Mouse (Mus musculus) forebrain, postnatal 0 days (tissue): ENCODE results near the gene Selenok. TPM values are rescaled to one million over a fixed set of nuclear protein-coding genes. Genes with fewer than 3 reads are reported as not detected.

ENCODE experiments used
- ATAC-seq: fragments of 200-750 bp; cut with Nextera tagmentation; 2 replicates; pipeline ENCODE4 v1.8.0; 2017; ENCODE audit warnings: mild to moderate bottlenecking, moderate library complexity
- DNase-seq: peaks from one replicate; pipeline ENCODE4 v3.0.0-alpha.2; 2015
- H3K27ac ChIP-seq: fragments of 300-500 bp; sonication (generic); 2 replicates; pipeline ENCODE4 v1.5.1; 2014; ENCODE audit warnings: low read depth, mild to moderate bottlenecking, antibody characterized with exemption, low read length, moderate library complexity, mixed read lengths
- H3K27me3 ChIP-seq: fragments of 300-500 bp; sonication (generic); 2 replicates; pipeline ENCODE4 v1.6.1; 2014; ENCODE audit warnings: mild to moderate bottlenecking, low read length, mixed read lengths; ENCODE audit not compliant: insufficient read depth
- H3K36me3 ChIP-seq: fragments of 300-500 bp; sonication (generic); 2 replicates; pipeline ENCODE4 v1.6.1; 2014; ENCODE audit warnings: mild to moderate bottlenecking, moderate library complexity; ENCODE audit not compliant: insufficient read depth
- H3K4me1 ChIP-seq: fragments of 300-500 bp; sonication (generic); 2 replicates; pipeline ENCODE4 v1.6.1; 2014; ENCODE audit warnings: antibody characterized with exemption; ENCODE audit not compliant: insufficient read depth
- H3K4me2 ChIP-seq: fragments of 300-500 bp; sonication (generic); 2 replicates; pipeline ENCODE4 v1.6.1; 2014; ENCODE audit warnings: low read depth, mild to moderate bottlenecking, moderate library complexity
- H3K4me3 ChIP-seq: fragments of 300-500 bp; sonication (generic); 2 replicates; pipeline ENCODE4 v1.5.1; 2014; ENCODE audit warnings: low read depth, low read length, mixed read lengths
- H3K9ac ChIP-seq: fragments of 300-500 bp; sonication (generic); 2 replicates; pipeline ENCODE4 v1.6.1; 2014; ENCODE audit warnings: mild to moderate bottlenecking
- H3K9me3 ChIP-seq: fragments of 300-500 bp; sonication (generic); 2 replicates; pipeline ENCODE4 v1.6.1; 2016; ENCODE audit warnings: low read length
- CTCF ChIP-seq: sonication (generic); IDR thresholded peaks from 2 replicates; pipeline ENCODE4 v1.5.1; 2016; ENCODE audit warnings: antibody characterized with exemption, control low read depth, low read depth
- WGBS: fragments of 180-500 bp; shearing (Covaris S2); extraction: QIAGEN DNeasy Blood & Tissue Kit; methylation state at CpG from one replicate; pipeline ENCODE4 v1.1.7; 2014; 5-methylcytosine and 5-hydroxymethylcytosine counted together
- polyA plus RNA-seq: library from polyadenylated mRNA; unstranded; fragments of >200 nt; fragmentation: Nextera tagmentation; extraction: Ambion mirVana; gene quantifications from 2 replicates; pipeline ENCODE4 v1.2.1, GENCODE M21; 2015
- total RNA-seq: library from RNA; depleted of rRNA; stranded (reverse); fragments of >200 nt; gene quantifications from 2 replicates; pipeline ENCODE4 v1.2.3, GENCODE M21; 2014

The Selenok gene
- total and polyA plus RNA-seq, 2 experiments from 2014 or later = 95.6 to 446 TPM

DNA sequence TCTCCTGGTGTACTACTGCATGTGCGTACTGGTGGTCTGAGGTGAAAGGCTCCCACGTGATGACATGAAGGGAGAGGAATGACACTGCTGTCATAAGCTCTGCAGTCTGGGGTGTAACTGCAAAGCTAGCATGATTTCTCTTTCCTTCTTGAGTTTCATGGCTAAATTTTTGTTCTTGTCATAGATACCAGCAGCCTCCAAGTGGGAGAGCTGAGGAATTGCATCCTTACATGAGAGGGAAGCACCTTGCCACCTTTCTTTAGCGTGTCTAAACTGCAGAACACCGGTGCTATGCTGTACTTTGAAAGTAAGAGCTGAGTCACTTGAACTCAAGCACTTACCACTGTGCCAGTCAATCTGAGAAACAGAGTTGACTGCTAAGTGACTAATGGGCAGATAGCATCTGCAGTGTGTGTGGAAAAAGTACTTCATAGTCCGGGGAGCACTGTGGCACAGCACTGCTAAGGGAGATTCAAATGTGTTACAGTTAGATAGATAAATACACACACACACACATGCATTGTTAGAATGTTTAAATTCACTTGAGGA is 21.3 kb upstream of the Selenok start:
- H3K9me3 ChIP-seq = no peaks in the 10 kb centered on the region
- no peaks in the 10 kb centered on the region; the same call in 1 of the 2 replicates for H3K36me3 ChIP-seq
- no peak overlapping the region for H3K9ac ChIP-seq
- H3K27ac ChIP-seq = no peak overlapping the region
- no peaks in the 10 kb centered on the region for H3K4me1 ChIP-seq
- 74% methylated on average over 5 of the region's 5 CpGs for WGBS
- no peak for ATAC-seq
- H3K27me3 ChIP-seq = no peaks in the 10 kb centered on the region
- H3K4me3 ChIP-seq = no peak overlapping the region
- peak; percentile 54 for TF ChIP-seq CTCF
- H3K4me2 ChIP-seq = no peak overlapping the region
- no peak for DNase-seq

DNA sequence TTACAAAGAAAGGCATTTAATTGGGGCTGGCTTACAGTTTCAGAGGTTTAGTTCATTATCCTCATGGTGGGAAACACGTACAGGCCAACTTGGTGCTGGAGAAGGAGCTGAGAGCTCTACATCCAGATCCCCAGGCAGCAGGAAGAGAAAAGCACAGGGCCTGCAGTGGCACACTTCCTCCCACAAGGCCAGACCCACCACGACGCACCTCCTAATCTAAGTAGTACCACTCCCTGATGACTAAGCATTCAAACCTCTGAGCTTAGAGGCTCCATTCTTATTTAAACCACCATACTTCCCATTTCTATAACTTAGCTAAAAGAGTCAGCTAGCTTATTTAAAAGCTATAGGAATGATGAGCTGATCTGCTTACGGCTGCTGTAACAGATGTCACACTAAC is 17.3 kb upstream of the Selenok start:
- WGBS = 76% methylated on average over 4 of the region's 4 CpGs
- Histone ChIP-seq H3K9ac (no peak overlapping the region), H3K4me2 (no peak overlapping the region), H3K27me3 (no peaks in the 10 kb centered on the region), H3K4me3 (no peak overlapping the region), H3K9me3 (no peaks in the 10 kb centered on the region), H3K4me1 (no peaks in the 10 kb centered on the region), H3K36me3 (no peaks in the 10 kb centered on the region; the same call in 1 of the 2 replicates), H3K27ac (no peak overlapping the region)
- DNase-seq (no peak), ATAC-seq (no peak)
- TF ChIP-seq CTCF = no peak

DNA sequence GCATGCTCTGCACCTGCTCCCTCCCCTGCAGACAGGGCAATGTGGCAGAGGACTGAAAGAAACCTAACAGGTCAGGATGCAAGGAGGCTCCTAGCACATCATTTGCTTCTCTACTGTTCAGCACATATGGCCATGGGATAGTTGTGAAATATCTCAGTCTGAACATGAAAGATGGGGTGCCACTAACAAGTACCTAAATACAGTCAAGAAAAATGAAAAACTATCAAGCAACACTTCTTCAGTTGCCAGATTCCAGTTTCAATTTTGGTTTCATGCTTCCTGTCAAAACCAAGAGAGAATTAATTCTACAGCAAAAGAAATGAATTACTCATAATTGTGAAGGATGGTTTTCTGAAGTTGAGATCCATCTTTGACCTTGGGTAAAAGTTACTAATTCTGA is 10.7 kb upstream of the Selenok start:
- H3K36me3 ChIP-seq = no peaks in the 10 kb centered on the region
- no peak overlapping the region for H3K4me2 ChIP-seq
- H3K9me3 ChIP-seq = no peaks in the 10 kb centered on the region
- no peak for DNase-seq
- no peak for ATAC-seq
- no peaks in the 10 kb centered on the region for H3K27me3 ChIP-seq
- no peak overlapping the region for H3K4me3 ChIP-seq
- no peak for TF ChIP-seq CTCF
- no peak overlapping the region for H3K27ac ChIP-seq
- H3K9ac ChIP-seq = no peak overlapping the region
- H3K4me1 ChIP-seq = no peaks in the 10 kb centered on the region

DNA sequence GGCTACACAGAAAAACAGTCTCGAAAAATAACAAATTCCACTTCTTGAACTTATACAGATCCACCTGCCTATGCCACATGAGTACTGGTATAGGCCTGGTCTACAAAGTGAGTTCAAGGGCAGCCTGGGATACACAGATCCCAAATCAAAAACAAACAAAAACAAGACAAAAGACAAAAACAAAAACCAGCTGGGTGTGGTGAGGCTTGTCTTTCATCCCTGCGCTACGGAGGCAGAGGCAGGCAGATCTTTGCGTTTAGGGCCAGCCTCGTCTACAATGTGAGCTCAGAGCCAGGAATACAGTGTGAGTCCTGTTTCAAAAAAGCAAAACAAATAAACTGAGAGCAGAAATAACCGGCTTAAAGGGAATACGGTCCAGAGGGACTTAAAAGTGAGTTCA is 497 bp upstream of the Selenok start:
- Histone ChIP-seq H3K4me1 (peaks cover 10% of the 10 kb centered on the region; the same call in 1 of the 2 replicates), H3K9me3 (0 out of 2 replicates have a peak, but pooled peaks cover 3% of the 10 kb centered on the region), H3K36me3 (peaks cover 21% of the 10 kb centered on the region), H3K9ac (peak overlapping the region; percentile 80), H3K27me3 (no peaks in the 10 kb centered on the region), H3K27ac (peak overlapping the region; percentile 69; the same call in 1 of the 2 replicates), H3K4me2 (peak overlapping the region; percentile 58), H3K4me3 (peak overlapping the region; percentile 81)
- DNase-seq = no peak
- ATAC-seq = peak; percentile 0; the same call in 1 of the 2 replicates
- 71% methylated on average over 7 of the region's 7 CpGs for WGBS
- no peak for TF ChIP-seq CTCF

DNA sequence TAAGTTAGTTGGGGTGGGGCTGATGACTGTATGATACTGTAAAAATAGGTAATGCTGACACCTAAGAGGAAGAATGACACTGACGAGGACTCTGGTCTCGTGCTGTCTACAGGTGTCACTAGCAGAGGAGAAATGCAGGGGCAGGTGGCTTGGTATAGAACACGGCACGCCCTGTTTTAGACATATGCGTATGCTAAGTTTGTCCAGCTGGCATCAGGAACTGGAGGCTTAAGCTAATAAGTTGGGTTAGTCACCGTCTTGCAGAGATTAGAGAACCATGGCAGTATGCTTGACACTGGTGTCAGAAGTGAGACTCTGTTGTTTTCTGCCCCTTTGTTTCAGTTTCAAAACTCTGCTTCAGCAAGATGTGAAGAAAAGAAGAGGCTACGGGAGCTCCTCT is 3.3 kb downstream of the Selenok start:
- ATAC-seq (no peak), DNase-seq (no peak)
- 94% methylated on average over 7 of the region's 7 CpGs for WGBS
- no peak for TF ChIP-seq CTCF
- Histone ChIP-seq H3K4me1 (peaks cover 10% of the 10 kb centered on the region; the same call in 1 of the 2 replicates), H3K27ac (no peak overlapping the region), H3K36me3 (peaks cover 45% of the 10 kb centered on the region), H3K9me3 (no peaks in the 10 kb centered on the region), H3K27me3 (no peaks in the 10 kb centered on the region), H3K4me2 (no peak overlapping the region), H3K9ac (no peak overlapping the region), H3K4me3 (no peak overlapping the region)

DNA sequence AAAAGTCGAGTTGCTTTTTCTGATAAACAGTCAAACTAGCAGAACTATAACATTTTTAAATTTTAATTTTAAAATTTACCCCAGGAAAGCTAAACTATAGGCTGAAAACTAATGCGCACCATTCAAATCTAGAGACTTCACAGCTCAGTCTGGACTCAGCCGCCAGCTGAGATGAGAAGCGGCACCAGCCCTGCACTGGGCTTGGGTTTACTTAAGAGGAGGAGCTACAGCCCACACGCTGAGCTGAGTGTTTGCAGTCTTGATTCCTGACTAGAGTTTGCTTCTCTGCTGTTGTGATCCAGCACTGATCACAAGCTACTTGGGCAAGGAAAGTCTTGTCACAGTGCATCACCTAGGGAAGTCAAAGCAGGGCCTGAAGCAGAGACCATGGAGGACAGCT is 3.9 kb downstream of the Selenok start:
- Histone ChIP-seq H3K27me3 (no peaks in the 10 kb centered on the region), H3K9me3 (no peaks in the 10 kb centered on the region), H3K9ac (no peak overlapping the region), H3K27ac (no peak overlapping the region), H3K36me3 (peaks cover 45% of the 10 kb centered on the region), H3K4me2 (no peak overlapping the region), H3K4me1 (peaks cover 10% of the 10 kb centered on the region; the same call in 1 of the 2 replicates), H3K4me3 (no peak overlapping the region)
- no peak for ATAC-seq
- 90% methylated on average over 5 of the region's 5 CpGs for WGBS
- no peak for TF ChIP-seq CTCF
- DNase-seq = no peak

DNA sequence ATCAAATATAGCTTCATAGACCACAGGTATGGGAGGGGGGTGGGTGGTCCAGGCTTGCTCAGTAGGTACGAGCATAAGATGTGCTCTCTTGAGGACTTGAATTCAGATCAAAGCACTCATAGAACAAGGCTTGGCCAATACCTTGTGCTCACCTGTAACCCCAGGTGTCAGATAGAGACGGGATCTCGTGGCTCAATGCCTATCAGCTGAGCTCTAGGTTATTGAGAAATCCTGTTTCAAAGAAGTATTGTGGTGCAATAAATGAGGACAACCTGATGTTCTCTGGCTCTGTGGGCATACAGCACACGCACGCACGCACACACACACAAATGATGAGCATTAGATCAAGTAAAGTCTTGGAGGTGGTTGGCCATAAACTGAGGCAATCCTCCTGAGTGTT is 8.8 kb downstream of the Selenok start:
- H3K27me3 ChIP-seq = no peaks in the 10 kb centered on the region
- H3K4me3 ChIP-seq = no peak overlapping the region
- ATAC-seq = no peak
- peaks cover 48% of the 10 kb centered on the region for H3K36me3 ChIP-seq
- H3K4me1 ChIP-seq = peaks cover 6% of the 10 kb centered on the region; the same call in 1 of the 2 replicates
- no peaks in the 10 kb centered on the region for H3K9me3 ChIP-seq
- TF ChIP-seq CTCF = no peak
- no peak overlapping the region for H3K4me2 ChIP-seq
- DNase-seq = no peak
- H3K9ac ChIP-seq = no peak overlapping the region
- H3K27ac ChIP-seq = no peak overlapping the region
- 93% methylated on average over 6 of the region's 6 CpGs for WGBS
